Mouse (Mus musculus) left cerebral cortex, adult 2 months (tissue): ENCODE data around the gene Pdzph1. TPM values are rescaled to one million over a fixed set of nuclear protein-coding genes. Genes with fewer than 3 reads are reported as not detected.

ENCODE experiments used
- DNase-seq, 2 experiments: peaks; one replicate each; pipeline ENCODE4 v3.0.0; 2021 to 2022; ENCODE audit warnings: low spot score in 2 of 2, mixed read lengths in 1 of 2; ENCODE audit errors: extremely low spot score in 1 of 2
- H3K27ac ChIP-seq: fragments of 200-600 bp; 2 replicates; pipeline ENCODE4 v1.8.1; 2022
- H3K4me3 ChIP-seq: fragments of 200-600 bp; 2 replicates; pipeline ENCODE4 v1.8.1; 2022
- CTCF ChIP-seq: fragments of 200-600 bp; IDR thresholded peaks from 2 replicates; pipeline ENCODE4 v1.8.1; 2022; ENCODE audit warnings: antibody characterized with exemption, mild to moderate bottlenecking, moderate library complexity
- intact Hi-C: fragments of 180-260 bp; cut with DNase I; formaldehyde crosslinking; loops from one replicate; pipeline ENCODE4 v1.15.1; 2025
- total RNA-seq, 2 experiments: library from RNA; stranded (reverse); gene quantifications; 2 replicates each; pipeline ENCODE4 v1.2.3; 2021

The Pdzph1 gene
- total RNA-seq, 2 experiments from 2014 or later = 6.5 to 6.9 TPM

DNA sequence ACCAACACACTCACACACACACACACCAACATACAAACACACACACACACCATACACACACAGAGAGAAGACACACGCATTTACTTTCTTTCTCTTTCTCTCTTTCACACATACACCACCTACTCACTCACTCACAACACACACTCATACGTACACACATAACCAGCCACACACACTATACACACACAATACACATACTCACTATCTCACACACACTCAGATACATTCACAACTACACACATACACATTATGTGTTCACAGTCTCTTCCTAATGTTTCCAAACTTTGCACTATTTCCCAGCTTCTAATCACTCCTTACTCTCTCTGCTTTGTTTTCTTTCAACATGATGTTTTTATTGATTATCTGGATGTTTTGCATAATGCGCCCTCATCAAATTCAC, 72.6 kb downstream of the Pdzph1 start:
- TF ChIP-seq CTCF = no peak
- DNase-seq = no peak
- intact Hi-C loops = loop anchor here (2.0 kb wide), 1 partner anchor 180 kb away; no protein-coding TSS in a partner anchor
- no peak overlapping the region for H3K4me3 ChIP-seq
- H3K27ac ChIP-seq = no peak overlapping the region

- TF ChIP-seq CTCF = no peak
- H3K27ac ChIP-seq = no peak overlapping the region
- intact Hi-C loops = loop anchor here (5.0 kb wide), 1 partner anchor 1139 kb away; no protein-coding TSS in a partner anchor
- DNase-seq = no peak
- no peak overlapping the region for H3K4me3 ChIP-seq
Measured at GRCm38 (mm10) chr17:58911564-58911963, 79.6 kb downstream of the Pdzph1 start.

DNA sequence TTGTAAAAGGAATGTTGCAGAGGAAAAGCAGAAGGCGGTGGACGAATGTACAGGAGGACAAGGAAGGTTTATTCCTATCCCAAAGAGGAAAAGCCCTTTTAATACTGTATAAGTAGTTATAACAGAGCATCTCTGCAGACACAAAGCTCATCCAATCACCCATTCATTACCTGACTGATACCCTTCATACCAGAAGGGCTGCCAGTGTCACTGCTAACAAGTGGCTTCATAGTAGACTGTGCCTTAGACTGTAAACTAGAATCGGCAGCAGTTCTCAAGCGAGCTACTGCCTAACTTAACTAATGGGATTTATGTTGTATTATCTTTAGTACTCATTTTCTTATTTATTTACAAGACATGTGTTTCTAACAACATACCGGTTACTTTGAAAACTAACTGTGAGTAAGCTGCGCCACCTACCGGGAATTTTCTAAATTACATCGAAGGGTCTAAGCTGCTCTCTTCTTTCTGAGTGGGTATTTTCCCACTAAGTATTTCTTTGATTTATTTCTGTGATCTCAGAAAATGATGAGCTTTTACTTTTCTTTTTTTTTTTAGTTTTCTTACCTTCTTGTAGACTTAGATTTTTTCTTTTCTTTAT, 82.0 kb downstream of the Pdzph1 start:
- peak; percentile 69 for TF ChIP-seq CTCF
- Histone ChIP-seq H3K27ac (no peak overlapping the region), H3K4me3 (no peak overlapping the region)
- peak; percentile 54 to 63 for DNase-seq
- intact Hi-C loops = loop anchor here (1.0 kb wide), 1 partner anchor 321 kb away; no protein-coding TSS in a partner anchor

DNA sequence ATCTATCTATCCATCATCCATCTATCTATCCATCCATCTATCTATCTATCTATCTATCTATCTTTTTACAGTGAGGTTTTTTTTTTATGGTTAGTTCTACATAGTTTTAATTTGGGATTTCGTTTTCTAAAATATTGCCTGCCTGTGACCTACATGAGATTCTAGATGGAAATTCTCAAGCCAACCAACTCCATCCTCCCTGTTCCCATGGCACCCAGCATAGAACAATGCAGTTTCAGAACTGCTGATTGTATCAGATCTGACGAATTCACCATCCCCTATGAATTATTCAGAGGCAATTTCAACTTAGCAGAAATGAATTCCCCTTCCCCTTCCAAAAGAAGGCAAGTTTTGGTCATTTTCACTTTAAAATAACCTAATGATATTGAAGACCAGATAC, 85.2 kb downstream of the Pdzph1 start:
- intact Hi-C loops = no loop called here
- Histone ChIP-seq H3K27ac (no peak overlapping the region), H3K4me3 (no peak overlapping the region)
- TF ChIP-seq CTCF = no peak
- no peak for DNase-seq

DNA sequence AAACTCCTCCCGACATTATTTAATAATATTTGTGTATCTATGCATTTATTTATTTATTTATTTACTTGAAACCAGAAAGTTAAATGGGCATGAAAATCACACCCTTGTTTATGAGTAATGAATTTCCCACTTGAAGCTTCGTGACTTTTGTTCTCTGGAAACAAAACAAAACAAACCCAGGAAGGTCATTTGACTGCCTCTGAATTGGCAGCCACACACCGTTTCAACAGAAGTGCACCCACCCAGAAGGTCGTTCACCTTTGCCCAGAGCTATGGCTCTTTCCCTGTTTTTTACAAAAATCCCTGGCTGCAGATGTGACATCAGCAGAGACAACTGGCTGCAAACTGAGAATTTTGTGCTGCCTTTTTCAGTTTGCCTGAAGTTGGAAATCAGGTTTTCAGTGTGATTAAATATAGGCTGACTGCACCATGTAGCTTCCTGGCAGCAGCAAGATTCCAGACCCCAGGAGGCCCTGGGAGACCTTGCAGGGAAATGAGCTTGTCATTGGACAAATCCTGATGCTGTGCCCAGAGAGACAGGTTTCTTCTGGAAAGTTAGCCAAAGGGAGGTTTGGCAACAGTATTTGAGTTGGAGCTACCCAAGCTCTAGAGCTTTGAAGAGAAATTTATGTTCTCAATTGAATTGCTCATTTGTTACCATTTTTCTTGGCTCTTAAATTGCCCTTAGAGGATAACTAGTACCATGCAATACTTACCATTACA, 99.5 kb downstream of the Pdzph1 start:
- Histone ChIP-seq H3K4me3 (no peak overlapping the region), H3K27ac (no peak overlapping the region)
- intact Hi-C loops = no loop called here
- DNase-seq = no peak
- TF ChIP-seq CTCF = no peak

GRCm38 (mm10) chr17:58889905-58890645, 101.1 kb downstream of the Pdzph1 start:
- no peak overlapping the region for H3K27ac ChIP-seq
- DNase-seq = no peak
- intact Hi-C loops = no loop called here
- H3K4me3 ChIP-seq = no peak overlapping the region
- TF ChIP-seq CTCF = no peak

GRCm38 (mm10) chr17:58884393-58884792, 106.8 kb downstream of the Pdzph1 start:
- intact Hi-C loops = no loop called here
- no peak overlapping the region for H3K4me3 ChIP-seq
- H3K27ac ChIP-seq = no peak overlapping the region
- DNase-seq = no peak
- no peak for TF ChIP-seq CTCF

DNA sequence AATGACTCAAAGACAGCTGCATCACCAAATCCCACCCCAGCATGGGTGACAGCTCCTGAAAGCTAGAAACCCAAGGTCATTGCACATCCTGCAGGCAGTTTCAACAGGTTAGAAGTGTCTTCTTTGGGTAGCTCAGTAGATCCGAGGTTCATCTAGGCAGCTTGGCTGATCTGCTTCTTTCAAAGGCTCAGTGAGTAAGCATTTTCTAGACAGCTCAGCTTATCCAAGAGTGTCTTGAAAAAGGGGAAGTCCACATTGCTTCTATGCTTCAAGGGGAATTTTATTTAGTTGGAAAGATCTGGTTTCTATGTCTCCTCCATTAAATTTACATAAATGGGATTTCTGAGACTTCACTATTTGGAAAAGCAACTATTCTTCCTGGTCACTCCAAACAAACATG, 117.8 kb downstream of the Pdzph1 start:
- Histone ChIP-seq H3K27ac (no peak overlapping the region), H3K4me3 (no peak overlapping the region)
- no peak for TF ChIP-seq CTCF
- intact Hi-C loops = no loop called here
- no peak for DNase-seq

DNA sequence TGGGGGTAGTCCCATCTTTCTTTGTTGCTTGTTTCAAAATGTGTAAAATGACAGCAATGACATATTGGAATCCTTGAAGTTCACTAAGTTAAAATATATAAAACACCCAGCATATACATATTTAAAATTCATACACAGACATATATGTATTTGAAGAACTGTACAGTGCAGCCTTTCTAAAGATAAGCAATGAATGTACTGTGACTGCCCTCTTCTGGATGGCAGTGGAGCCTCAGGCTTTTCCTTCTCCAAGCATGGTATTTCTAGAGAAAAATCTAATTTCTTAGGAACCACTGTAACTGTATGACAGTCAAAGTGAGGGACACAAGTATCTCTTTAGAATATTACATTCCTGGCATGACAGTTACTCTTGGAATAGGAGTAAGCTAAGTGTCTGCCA, 120.4 kb downstream of the Pdzph1 start:
- peak; percentile 72 for TF ChIP-seq CTCF
- no peak for DNase-seq
- no peak overlapping the region for H3K27ac ChIP-seq
- no peak overlapping the region for H3K4me3 ChIP-seq
- intact Hi-C loops = loop anchor here (2.0 kb wide), 2 partner anchors 282 to 1100 kb away; no protein-coding TSS in a partner anchor

Other genes starting within 250 kb of the Pdzph1 start
- gene Nudt12, start 22.0 kb upstream of the Pdzph1 start, total RNA-seq = 10 to 100 TPM in 1 of 2 experiments, 1 to 10 TPM in 1; 10.0 to 11.8 TPM